Mouse (Mus musculus) forebrain, embryonic 16.5 days (tissue): ENCODE measurements at regions not wholly inside any gene's neighbourhood (a gene's known extent, or its start where the extent isn't known, plus 50 kb on each side); places are given as distances from the start of the nearest gene placed in this dataset.

ENCODE experiments used
- ATAC-seq: fragments of 200-750 bp; cut with Nextera tagmentation; 2 replicates; pipeline ENCODE4 v1.8.0; 2017; ENCODE audit warnings: mild to moderate bottlenecking, moderate library complexity
- H3K27ac ChIP-seq: fragments of 300-500 bp; sonication (generic); 2 replicates; pipeline ENCODE4 v1.5.1; 2014; ENCODE audit warnings: low read length, control low read depth
- H3K27me3 ChIP-seq: fragments of 300-500 bp; sonication (generic); replicated peaks from 2 replicates; pipeline ENCODE4 v1.6.1; 2014; ENCODE audit warnings: low read length; ENCODE audit not compliant: control insufficient read depth, insufficient read depth
- H3K36me3 ChIP-seq: fragments of 300-500 bp; sonication (generic); 2 replicates; pipeline ENCODE4 v1.6.1; 2014; ENCODE audit not compliant: control insufficient read depth, insufficient read depth
- H3K4me1 ChIP-seq: fragments of 300-500 bp; sonication (generic); replicated peaks from 2 replicates; pipeline ENCODE4 v1.6.1; 2014; ENCODE audit warnings: low read length; ENCODE audit not compliant: control insufficient read depth, insufficient read depth
- H3K4me2 ChIP-seq: fragments of 300-500 bp; sonication (generic); 2 replicates; pipeline ENCODE4 v1.6.1; 2014; ENCODE audit warnings: mild to moderate bottlenecking, low read length, control low read depth
- H3K4me3 ChIP-seq: fragments of 300-500 bp; sonication (generic); replicated peaks from 2 replicates; pipeline ENCODE4 v1.5.1; 2014; ENCODE audit warnings: mild to moderate bottlenecking, low read length, control low read depth
- H3K9ac ChIP-seq: fragments of 300-500 bp; sonication (generic); replicated peaks from 2 replicates; pipeline ENCODE4 v1.6.1; 2014; ENCODE audit warnings: low read depth, low read length, control low read depth
- H3K9me3 ChIP-seq: fragments of 300-500 bp; sonication (generic); 2 replicates; pipeline ENCODE4 v1.6.1; 2016; ENCODE audit warnings: low read length; ENCODE audit not compliant: control insufficient read depth
- WGBS: fragments of 180-500 bp; shearing (Covaris S2); extraction: QIAGEN DNeasy Blood & Tissue Kit; methylation state at CpG from one replicate; pipeline ENCODE4 v1.1.7; 2014; 5-methylcytosine and 5-hydroxymethylcytosine counted together

DNA sequence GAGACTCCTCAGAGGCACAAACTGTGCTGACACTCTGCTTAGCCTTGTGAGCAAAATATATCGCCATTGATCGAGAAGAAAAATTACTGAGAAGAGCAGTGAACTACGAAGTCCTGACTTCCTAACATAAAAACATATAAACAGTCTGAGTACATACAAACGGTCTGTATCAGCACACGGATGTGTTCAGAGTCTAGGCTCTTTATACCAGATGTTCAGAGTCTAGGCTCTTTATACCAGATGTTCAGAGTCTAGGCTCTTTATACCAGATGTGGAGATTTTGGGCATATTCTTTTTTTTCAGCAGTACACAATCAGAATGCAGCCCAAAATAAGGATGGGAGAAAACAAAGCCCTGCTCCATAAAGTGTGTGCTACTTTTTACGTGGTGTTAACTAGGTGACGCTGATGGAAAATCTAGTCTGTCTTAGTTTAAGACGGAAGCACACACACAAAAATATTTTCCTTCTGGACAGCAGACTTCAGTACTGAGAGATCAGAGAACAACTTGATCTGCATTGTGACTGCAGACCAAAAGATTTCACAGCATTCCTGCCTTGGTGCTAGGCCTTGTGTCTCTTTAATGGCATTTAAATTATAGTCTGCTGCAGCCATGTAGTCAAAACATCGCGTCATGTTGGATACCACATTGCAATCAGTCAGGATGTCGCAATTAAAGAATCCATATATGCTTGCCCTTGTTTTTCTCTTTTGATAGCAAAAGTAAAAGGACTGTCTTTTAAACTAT is 233.6 kb downstream of the Ptprc start:
- Histone ChIP-seq H3K9ac (no peak overlapping the region), H3K27ac (peak overlapping the region; percentile 51), H3K9me3 (no peaks in the 10 kb centered on the region), H3K27me3 (no peaks in the 10 kb centered on the region), H3K36me3 (peaks cover 13% of the 10 kb centered on the region), H3K4me2 (no peak overlapping the region), H3K4me1 (peaks cover 11% of the 10 kb centered on the region), H3K4me3 (no peak overlapping the region)
- ATAC-seq = peak; percentile 65
- 69% methylated on average over 11 of the region's 11 CpGs for WGBS

DNA sequence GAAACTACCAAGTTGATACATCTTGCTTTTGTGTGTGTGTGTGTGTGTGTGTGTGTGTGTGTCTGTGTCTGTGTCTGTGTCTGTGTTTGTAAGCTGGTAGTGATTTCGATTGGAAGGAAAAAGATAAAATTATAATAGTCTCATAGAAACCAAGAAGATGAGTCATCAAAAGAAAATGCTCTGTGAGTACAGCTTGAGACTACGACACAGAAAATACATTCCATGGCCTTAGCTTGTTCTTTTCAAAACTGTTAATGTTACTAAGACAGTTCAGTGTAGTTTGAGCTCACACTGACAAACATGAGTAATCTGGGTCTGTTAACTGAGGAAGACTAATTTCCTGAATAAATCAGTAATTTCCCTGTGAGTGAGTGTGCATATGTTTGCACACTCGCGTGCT is 239.8 kb downstream of the Ptprc start:
- no peak overlapping the region for H3K4me2 ChIP-seq
- 79% methylated on average over 4 of the region's 4 CpGs for WGBS
- peaks cover 28% of the 10 kb centered on the region for H3K36me3 ChIP-seq
- H3K9ac ChIP-seq = no peak overlapping the region
- ATAC-seq = no peak
- peaks cover 6% of the 10 kb centered on the region; the same call in 1 of the 2 replicates for H3K4me1 ChIP-seq
- H3K27ac ChIP-seq = no peak overlapping the region
- no peaks in the 10 kb centered on the region for H3K27me3 ChIP-seq
- H3K4me3 ChIP-seq = no peak overlapping the region
- no peaks in the 10 kb centered on the region for H3K9me3 ChIP-seq

DNA sequence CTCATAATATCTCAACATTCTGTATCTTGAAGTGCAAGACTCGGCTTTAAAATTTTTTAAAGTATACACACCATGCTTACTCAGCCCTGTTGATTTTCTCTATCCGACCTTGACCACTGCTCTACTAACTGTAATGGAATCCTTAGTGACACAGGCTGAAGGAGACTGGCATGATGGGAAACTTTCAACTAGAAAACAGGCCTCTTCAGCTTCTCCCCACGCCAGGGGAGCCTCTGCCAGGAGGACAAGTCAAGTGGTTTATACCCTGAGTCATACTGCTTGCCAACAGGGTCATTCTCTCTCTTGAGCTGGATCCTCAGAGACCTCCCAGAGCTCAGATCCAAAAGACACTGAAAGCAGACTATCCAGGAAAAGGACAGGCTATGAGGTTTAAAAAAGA is 245.7 kb downstream of the Ptprc start:
- H3K4me3 ChIP-seq = no peak overlapping the region
- no peaks in the 10 kb centered on the region for H3K9me3 ChIP-seq
- ATAC-seq = no peak
- WGBS = 81% methylated on average over 3 of the region's 3 CpGs
- peaks cover 21% of the 10 kb centered on the region for H3K36me3 ChIP-seq
- H3K27ac ChIP-seq = no peak overlapping the region; the same call in 1 of the 2 replicates
- H3K9ac ChIP-seq = no peak overlapping the region
- H3K27me3 ChIP-seq = no peaks in the 10 kb centered on the region
- H3K4me2 ChIP-seq = no peak overlapping the region
- H3K4me1 ChIP-seq = peaks cover 29% of the 10 kb centered on the region

DNA sequence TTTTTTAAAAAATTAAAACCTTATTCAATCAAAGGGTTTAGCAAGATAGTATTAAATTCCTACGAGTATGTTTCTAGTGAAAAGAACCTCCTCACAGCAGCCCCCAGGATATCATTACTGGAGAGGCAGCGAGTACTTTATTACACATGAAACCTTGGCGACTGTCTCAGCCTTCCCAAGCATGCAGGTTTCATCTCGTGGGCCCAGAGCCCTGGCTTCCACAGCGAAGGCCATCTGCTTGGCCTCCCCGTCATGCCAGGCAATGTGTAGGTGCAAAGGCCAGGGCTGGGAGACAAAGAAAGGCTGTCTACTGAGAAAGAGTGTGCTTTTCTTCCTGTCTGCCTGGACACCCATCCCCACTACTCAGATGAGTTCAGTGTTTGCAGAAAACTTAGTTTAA is 247.0 kb downstream of the Ptprc start:
- peak; percentile 64 for ATAC-seq
- Histone ChIP-seq H3K36me3 (peaks cover 13% of the 10 kb centered on the region), H3K9ac (0 out of 2 replicates have a peak overlapping the region, but pooled peaks have one; percentile 49), H3K27me3 (no peaks in the 10 kb centered on the region), H3K27ac (peak overlapping the region; percentile 93), H3K4me2 (peak overlapping the region; percentile 39), H3K4me3 (no peak overlapping the region), H3K9me3 (no peaks in the 10 kb centered on the region), H3K4me1 (peaks cover 30% of the 10 kb centered on the region)
- 2% methylated on average over 6 of the region's 6 CpGs for WGBS

DNA sequence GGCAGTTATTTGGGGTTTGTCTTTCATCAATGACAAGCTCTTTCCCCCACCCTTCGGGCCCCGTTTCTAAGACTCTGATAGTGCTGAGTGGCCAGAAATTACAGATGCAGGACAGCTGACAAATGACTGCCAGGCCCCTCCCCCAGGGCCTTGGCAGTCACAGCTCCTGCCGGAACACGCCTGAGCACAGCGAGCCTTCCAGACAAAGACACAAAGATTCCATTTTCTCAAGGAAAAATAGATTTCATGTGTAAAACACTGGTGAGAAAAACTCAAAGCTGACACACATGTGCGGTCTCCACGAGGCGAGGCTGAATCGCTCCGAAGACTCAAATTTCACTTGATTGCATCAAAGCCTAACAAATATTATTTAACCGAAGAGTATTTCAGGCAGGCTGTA is 247.6 kb downstream of the Ptprc start:
- 5% methylated on average over 11 of the region's 11 CpGs for WGBS
- peaks cover 30% of the 10 kb centered on the region for H3K4me1 ChIP-seq
- H3K9ac ChIP-seq = peak overlapping the region; percentile 45
- H3K9me3 ChIP-seq = no peaks in the 10 kb centered on the region
- peak overlapping the region; percentile 15; the same call in 1 of the 2 replicates for H3K4me3 ChIP-seq
- H3K4me2 ChIP-seq = peak overlapping the region; percentile 47
- ATAC-seq = peak; percentile 93
- peak overlapping the region; percentile 93 for H3K27ac ChIP-seq
- peaks cover 11% of the 10 kb centered on the region; the same call in 1 of the 2 replicates for H3K36me3 ChIP-seq
- H3K27me3 ChIP-seq = no peaks in the 10 kb centered on the region

DNA sequence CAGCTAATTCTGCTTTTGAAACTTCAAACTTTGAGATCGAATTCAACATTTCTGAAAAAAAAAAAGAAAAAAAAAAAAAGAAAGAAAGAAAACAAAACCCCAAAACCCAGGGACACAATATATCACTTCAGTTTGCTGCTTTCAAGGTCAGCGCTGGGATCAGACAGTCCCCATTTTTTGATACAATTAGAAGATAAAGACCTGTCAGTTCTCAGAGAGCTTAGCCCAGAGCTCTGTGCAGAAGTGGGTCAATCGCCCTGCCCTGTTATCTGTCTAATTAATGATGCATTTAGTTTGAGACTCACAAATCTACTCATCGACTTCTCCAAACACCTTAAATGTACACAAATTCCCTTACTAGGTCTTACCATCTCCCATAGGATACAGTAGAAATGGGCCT is 249.2 kb downstream of the Ptprc start:
- Histone ChIP-seq H3K4me1 (peaks cover 30% of the 10 kb centered on the region), H3K27ac (no peak overlapping the region), H3K4me2 (no peak overlapping the region), H3K4me3 (no peak overlapping the region), H3K9me3 (no peaks in the 10 kb centered on the region), H3K27me3 (no peaks in the 10 kb centered on the region), H3K9ac (no peak overlapping the region), H3K36me3 (no peaks in the 10 kb centered on the region; the same call in 1 of the 2 replicates)
- ATAC-seq = no peak
- WGBS = 51% methylated on average over 4 of the region's 4 CpGs

DNA sequence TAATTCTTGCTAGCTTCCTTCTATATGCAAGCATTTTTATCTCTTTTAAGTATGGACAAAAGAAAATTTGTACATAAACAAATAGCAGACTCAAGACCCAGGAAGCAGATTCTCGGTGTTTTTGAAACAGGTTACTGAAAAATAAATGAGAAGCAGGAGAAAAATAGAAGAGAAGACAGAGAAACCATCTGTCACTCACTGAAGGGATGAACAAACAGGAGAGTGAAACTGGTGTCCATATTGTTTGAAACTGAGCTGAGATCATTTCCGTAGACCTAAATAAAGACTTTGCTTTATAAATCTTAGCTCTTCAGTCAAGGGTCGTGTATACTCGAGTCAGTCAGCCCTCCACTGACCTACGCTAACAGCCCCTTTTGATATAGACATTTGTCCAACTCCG is 251.4 kb downstream of the Ptprc start:
- Histone ChIP-seq H3K9ac (no peak overlapping the region), H3K27ac (0 out of 2 replicates have a peak overlapping the region, but pooled peaks have one; percentile 44), H3K4me1 (peaks cover 24% of the 10 kb centered on the region), H3K4me3 (no peak overlapping the region), H3K9me3 (no peaks in the 10 kb centered on the region), H3K27me3 (no peaks in the 10 kb centered on the region), H3K4me2 (no peak overlapping the region), H3K36me3 (no peaks in the 10 kb centered on the region; the same call in 1 of the 2 replicates)
- ATAC-seq = no peak
- WGBS = 85% methylated on average over 6 of the region's 6 CpGs

DNA sequence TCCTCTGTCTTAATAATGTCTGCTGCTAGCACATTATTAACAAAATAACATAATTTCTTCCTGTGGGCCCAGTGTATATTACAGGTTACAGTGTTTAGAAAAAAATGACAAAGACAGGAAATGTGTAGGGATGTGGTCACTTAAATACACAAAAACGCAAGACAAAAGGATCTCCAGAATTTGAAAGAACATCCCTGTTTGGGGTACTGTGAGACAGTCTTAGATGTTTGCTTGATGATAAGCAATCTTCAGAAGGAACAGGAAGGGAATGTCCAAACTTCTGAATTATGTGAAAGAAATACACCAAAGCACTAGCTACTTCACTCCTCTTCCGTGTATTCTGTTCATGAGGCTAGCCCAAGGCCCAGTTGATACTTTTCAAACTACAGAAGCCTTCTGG is 251.8 kb downstream of the Ptprc start:
- 0 out of 2 replicates have a peak overlapping the region, but pooled peaks have one; percentile 44 for H3K27ac ChIP-seq
- H3K9ac ChIP-seq = no peak overlapping the region
- no peaks in the 10 kb centered on the region for H3K27me3 ChIP-seq
- no peaks in the 10 kb centered on the region; the same call in 1 of the 2 replicates for H3K36me3 ChIP-seq
- no peak for ATAC-seq
- no peak overlapping the region for H3K4me3 ChIP-seq
- H3K4me2 ChIP-seq = no peak overlapping the region
- H3K9me3 ChIP-seq = no peaks in the 10 kb centered on the region
- WGBS = 85% methylated on average over 2 of the region's 2 CpGs
- peaks cover 23% of the 10 kb centered on the region for H3K4me1 ChIP-seq

DNA sequence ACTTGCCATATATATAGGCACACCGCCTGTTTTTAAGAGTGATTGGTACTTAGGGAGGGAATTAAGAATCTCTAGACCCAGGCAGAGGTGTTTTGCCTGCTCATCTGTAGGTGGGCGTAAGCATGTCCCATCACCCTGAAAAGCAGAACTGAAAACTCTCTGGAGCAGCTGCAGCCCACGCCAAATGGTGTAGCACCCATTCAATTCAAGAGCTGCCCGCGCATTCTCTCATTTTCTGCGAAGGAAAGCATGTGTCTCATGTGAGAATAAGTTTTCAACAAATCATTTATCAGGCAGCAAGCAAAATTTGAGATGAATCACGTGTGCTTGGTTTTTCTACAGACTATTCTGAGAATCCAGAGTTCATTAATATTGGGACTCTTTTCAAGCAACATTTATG is 252.7 kb downstream of the Ptprc start:
- Histone ChIP-seq H3K4me2 (no peak overlapping the region), H3K27ac (no peak overlapping the region), H3K9ac (no peak overlapping the region), H3K4me1 (peaks cover 16% of the 10 kb centered on the region), H3K9me3 (no peaks in the 10 kb centered on the region), H3K36me3 (no peaks in the 10 kb centered on the region; the same call in 1 of the 2 replicates), H3K27me3 (no peaks in the 10 kb centered on the region), H3K4me3 (no peak overlapping the region)
- no peak for ATAC-seq
- 78% methylated on average over 7 of the region's 7 CpGs for WGBS
